Mouse (Mus musculus) lung, embryonic 15.5 days (tissue): ENCODE data around the gene Oxa1l. TPM values are rescaled to one million over a fixed set of nuclear protein-coding genes. Genes with fewer than 3 reads are reported as not detected.
"Not testable (repeated sequence)": the region's sequence is repeated elsewhere in the genome, so short reads cannot be mapped to it uniquely, and the experiment has no call there.

Experiments used
- ATAC-seq: fragments of 200-750 bp; cut with Nextera tagmentation; 2 replicates; pipeline ENCODE4 v1.8.0; 2017; ENCODE audit warnings: moderate number of reproducible peaks, borderline replicate concordance; ENCODE audit not compliant: low FRiP score, low TSS enrichment; ENCODE audit errors: extremely low read depth
- H3K27ac ChIP-seq: fragments of 300-500 bp; sonication (generic); 2 replicates; pipeline ENCODE4 v1.5.1; 2015; ENCODE audit warnings: moderate library complexity, mild to moderate bottlenecking, inconsistent platforms
- H3K27me3 ChIP-seq: fragments of 300-500 bp; sonication (generic); 2 replicates; pipeline ENCODE4 v1.6.1; 2015; ENCODE audit warnings: inconsistent platforms
- H3K36me3 ChIP-seq: fragments of 300-500 bp; sonication (generic); 2 replicates; pipeline ENCODE4 v1.6.1; 2015; ENCODE audit warnings: inconsistent platforms
- H3K4me1 ChIP-seq: fragments of 300-500 bp; sonication (generic); 2 replicates; pipeline ENCODE4 v1.6.1; 2015; ENCODE audit warnings: inconsistent platforms
- H3K4me2 ChIP-seq: fragments of 300-500 bp; sonication (generic); 2 replicates; pipeline ENCODE4 v1.6.1; 2015; ENCODE audit warnings: inconsistent platforms, mild to moderate bottlenecking, moderate library complexity
- H3K4me3 ChIP-seq: fragments of 300-500 bp; sonication (generic); 2 replicates; pipeline ENCODE4 v1.5.1; 2015; ENCODE audit warnings: mild to moderate bottlenecking, inconsistent platforms
- H3K9ac ChIP-seq: fragments of 300-500 bp; sonication (generic); 2 replicates; pipeline ENCODE4 v1.6.1; 2015; ENCODE audit warnings: inconsistent platforms
- H3K9me3 ChIP-seq: fragments of 300-500 bp; sonication (generic); 2 replicates; pipeline ENCODE4 v1.6.1; 2016; ENCODE audit warnings: inconsistent platforms
- WGBS: fragments of 180-500 bp; shearing (Covaris S2); methylation state at CpG from one replicate; pipeline ENCODE4 v1.1.7; 2015; 5-methylcytosine and 5-hydroxymethylcytosine counted together
- polyA plus RNA-seq: library from polyadenylated mRNA; unstranded; fragments of >200 nt; fragmentation: Nextera tagmentation; extraction: Ambion mirVana; gene quantifications from 2 replicates; pipeline ENCODE4 v1.2.1, GENCODE M21; 2015

Gene Oxa1l
- polyA plus RNA-seq, 1 experiment from 2014 or later: 38.3 TPM

DNA sequence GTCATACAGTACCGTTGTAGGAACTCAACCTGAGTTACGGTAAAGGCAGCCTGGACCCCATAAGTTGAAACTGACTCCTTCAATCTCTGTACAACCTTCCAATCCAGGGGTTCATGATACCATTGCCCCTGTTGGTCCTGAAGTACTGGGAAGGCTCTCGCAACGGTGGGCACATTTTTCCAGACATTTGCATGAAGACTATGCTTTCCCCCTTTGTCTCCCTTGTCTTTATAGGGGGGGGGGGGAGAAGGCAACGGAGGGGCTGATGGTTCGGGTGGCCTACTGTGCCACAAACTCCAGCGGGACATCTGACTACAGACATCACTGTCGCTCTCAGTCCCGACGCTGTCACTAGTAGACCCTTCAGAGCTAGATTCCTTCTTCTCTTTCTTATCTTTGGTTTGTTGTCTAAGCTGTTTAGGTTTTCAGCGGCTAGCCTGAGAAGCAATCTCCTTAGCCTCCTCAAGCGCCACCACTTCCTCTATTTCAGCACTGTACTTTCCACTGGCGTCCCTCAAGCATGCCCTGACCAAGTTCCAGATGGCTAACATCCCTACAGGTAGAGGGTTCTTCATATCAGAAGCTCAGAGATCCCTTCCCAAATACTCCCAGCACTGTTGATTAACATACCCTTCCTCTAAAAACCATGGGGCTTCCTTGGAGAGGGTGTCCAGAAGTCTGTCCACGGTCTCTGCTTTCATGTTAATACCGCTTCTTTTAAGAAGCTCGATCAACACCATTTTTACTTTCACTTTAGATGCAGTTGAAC lies 9.7 kb upstream of the Oxa1l start:
- H3K4me3 ChIP-seq: not testable (repeated sequence)
- 87% methylated on average over 16 of the region's 16 CpGs for WGBS

DNA sequence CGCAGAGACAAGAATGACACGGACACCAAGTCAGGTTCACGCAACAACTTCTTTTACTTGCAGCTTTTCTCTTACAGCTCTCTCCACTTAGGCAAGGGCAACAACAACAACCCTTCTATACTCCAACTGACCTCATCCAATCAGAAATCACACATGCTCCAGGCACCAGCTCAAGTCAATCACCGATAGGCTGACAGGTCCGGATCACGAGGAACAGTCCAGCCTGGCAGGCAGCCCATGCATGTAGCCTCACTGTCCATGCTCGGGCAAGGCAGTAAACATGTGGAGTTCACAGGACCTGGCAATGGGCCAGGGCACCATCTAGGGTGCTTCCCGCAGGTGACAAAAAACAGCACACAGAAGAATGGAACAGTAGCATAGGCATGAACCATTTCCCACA lies 8.3 kb upstream of the Oxa1l start:
- no peaks in the 10 kb centered on the region for H3K27me3 ChIP-seq
- no peak for ATAC-seq
- H3K4me2 ChIP-seq: no peak overlapping the region
- no peak overlapping the region for H3K4me3 ChIP-seq
- no peaks in the 10 kb centered on the region for H3K9me3 ChIP-seq
- H3K36me3 ChIP-seq: no peaks in the 10 kb centered on the region
- 76% methylated on average over 8 of the region's 8 CpGs for WGBS
- no peak overlapping the region for H3K9ac ChIP-seq
- no peak overlapping the region for H3K27ac ChIP-seq
- H3K4me1 ChIP-seq: no peaks in the 10 kb centered on the region

More for the DNA sequence above, 9.7 kb upstream of the Oxa1l start:
- not testable (repeated sequence) for H3K4me1 ChIP-seq, H3K9ac ChIP-seq, H3K27me3 ChIP-seq, H3K9me3 ChIP-seq, H3K4me2 ChIP-seq, ATAC-seq, H3K36me3 ChIP-seq, H3K27ac ChIP-seq

DNA sequence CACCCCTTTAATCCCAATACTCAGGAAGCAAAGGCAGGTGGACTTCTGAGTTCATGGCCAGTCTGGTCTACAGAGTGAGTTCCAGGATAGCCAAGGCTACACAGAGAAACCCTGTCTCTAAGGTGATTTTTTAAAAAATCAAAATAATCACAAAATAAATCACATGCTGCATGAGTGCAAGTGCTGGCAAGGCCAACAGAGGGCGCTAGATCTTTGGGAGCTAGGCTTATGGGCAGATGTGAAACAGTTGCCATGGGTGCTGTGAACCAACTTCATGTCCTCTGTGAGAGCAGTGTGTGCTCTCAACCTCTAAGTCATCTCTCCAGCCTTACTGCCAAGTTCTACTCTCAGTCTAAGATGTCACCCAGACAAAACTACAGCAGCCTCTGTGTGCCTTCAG lies 6.2 kb upstream of the Oxa1l start:
- no peak for ATAC-seq
- no peaks in the 10 kb centered on the region for H3K9me3 ChIP-seq
- no peak overlapping the region for H3K4me3 ChIP-seq
- no peak overlapping the region for H3K27ac ChIP-seq
- H3K27me3 ChIP-seq: no peaks in the 10 kb centered on the region
- 41% methylated on average over 1 of the region's 1 CpGs for WGBS
- H3K9ac ChIP-seq: no peak overlapping the region
- no peaks in the 10 kb centered on the region for H3K36me3 ChIP-seq
- no peak overlapping the region for H3K4me2 ChIP-seq
- H3K4me1 ChIP-seq: no peaks in the 10 kb centered on the region

DNA sequence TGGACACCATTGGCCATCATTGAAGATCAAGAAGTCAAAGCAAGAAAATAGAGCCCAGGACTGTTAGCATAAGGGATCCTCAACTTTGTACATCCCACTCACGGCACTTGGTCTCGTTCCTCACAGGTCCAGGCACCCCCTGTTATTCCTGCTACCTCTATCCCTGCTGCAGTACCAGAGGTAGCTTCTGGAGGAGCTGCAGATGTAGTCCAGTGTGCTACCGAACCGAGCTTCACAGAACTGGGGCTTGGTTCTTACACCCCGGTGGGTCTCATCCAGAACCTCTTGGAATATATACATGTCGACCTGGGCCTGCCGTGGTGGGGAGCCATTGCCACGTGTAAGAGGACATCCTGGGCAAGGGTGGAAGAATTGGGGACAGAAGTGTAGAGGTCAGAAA lies 2.5 kb downstream of the Oxa1l start:
- no peak overlapping the region for H3K27ac ChIP-seq
- peaks cover 41% of the 10 kb centered on the region for H3K36me3 ChIP-seq
- H3K9ac ChIP-seq: no peak overlapping the region
- no peak overlapping the region for H3K4me3 ChIP-seq
- H3K4me2 ChIP-seq: no peak overlapping the region
- H3K9me3 ChIP-seq: no peaks in the 10 kb centered on the region
- WGBS: 91% methylated on average over 8 of the region's 8 CpGs
- H3K27me3 ChIP-seq: no peaks in the 10 kb centered on the region
- peaks cover 16% of the 10 kb centered on the region for H3K4me1 ChIP-seq
- no peak for ATAC-seq

DNA sequence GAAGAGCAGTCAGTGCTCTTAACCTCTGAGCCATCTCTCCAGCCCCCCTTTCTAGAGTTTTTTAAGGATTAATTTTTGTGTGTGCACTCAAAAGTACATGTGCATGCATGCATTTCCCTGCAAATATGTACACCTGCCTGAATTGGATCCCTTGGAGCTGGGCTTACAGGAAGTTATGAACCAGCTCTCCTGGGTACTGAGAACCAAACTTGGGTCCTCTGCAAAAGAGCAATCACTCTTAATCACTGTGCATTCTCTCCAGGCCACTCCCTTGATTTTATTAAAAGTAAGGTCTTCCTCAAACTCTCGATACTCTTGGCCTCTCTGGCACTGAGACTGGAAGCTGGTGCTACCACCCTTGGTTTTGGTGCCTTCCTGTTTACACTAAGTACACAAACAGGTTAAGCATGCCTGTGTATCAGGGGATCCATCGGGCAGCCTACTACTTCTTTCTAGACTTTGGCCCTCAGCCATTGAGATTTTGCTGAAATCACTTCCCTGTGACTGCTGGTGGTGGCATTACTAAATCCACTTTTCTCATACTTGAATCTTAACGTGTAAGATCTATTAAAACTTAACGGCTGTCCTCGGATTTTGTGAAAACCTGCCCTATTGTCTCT lies 4.5 kb downstream of the Oxa1l start:
- Histone ChIP-seq H3K9me3 (no peaks in the 10 kb centered on the region), H3K4me1 (peaks cover 16% of the 10 kb centered on the region), H3K27ac (no peak overlapping the region), H3K4me2 (no peak overlapping the region), H3K36me3 (peaks cover 61% of the 10 kb centered on the region), H3K27me3 (no peaks in the 10 kb centered on the region), H3K9ac (no peak overlapping the region), H3K4me3 (no peak overlapping the region)
- 75% methylated on average over 5 of the region's 5 CpGs for WGBS
- no peak for ATAC-seq

DNA sequence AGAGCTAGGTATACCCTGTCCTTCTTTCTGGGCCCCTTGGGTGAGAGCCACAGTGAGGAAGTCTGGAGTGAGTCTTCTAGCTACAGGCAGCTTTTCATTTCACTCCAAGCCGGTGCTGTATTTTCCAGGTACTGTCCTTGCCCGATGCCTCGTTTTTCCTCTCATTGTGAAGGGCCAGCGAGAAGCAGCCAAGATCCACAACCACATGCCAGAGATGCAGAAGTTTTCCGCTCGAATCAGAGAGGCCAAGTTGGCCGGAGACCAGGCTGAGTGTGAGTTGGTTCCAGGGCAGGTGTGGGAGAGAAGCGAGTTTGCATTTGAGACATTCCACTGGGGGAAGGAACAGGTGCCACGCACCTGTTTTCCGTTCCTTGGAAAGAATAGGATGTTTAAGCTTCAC lies 5.9 kb downstream of the Oxa1l start:
- no peak for ATAC-seq
- H3K4me2 ChIP-seq: no peak overlapping the region
- no peak overlapping the region for H3K27ac ChIP-seq
- H3K4me3 ChIP-seq: no peak overlapping the region
- H3K9ac ChIP-seq: no peak overlapping the region
- H3K27me3 ChIP-seq: no peaks in the 10 kb centered on the region
- 87% methylated on average over 10 of the region's 10 CpGs for WGBS
- peaks cover 71% of the 10 kb centered on the region for H3K36me3 ChIP-seq
- peaks cover 14% of the 10 kb centered on the region for H3K4me1 ChIP-seq
- no peaks in the 10 kb centered on the region for H3K9me3 ChIP-seq

DNA sequence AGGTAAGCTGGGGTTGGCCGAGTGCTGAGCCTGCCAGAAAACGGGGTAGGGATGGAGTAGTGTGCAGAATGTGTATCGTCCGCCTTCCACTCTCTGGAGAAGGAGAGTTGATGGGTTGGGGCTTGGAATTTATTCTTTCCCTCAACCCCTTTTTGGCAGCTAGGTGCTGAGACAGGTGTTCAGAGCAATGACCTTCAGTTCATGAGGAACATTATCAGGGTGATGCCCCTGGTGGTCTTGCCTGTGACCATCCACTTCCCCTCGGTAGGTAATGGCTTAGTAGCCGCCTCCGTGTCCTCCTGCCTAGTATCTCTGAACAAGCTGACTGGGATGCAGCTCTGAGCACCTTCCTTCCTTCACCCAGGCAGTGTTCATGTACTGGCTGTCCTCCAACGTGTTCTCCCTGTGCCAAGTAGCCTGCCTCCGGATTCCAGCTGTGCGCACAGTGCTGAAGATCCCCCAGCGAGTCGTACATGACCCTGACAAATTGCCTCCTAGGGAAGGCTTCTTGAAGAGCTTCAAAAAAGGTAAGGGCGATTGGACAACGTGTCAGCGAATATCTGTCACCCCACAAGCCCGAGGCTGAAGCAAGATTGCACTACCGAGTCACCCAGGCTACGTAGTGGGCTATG lies 6.9 kb downstream of the Oxa1l start:
- Histone ChIP-seq H3K27ac (no peak overlapping the region), H3K4me3 (no peak overlapping the region), H3K9me3 (no peaks in the 10 kb centered on the region), H3K9ac (no peak overlapping the region), H3K36me3 (peaks cover 78% of the 10 kb centered on the region), H3K4me1 (peaks cover 5% of the 10 kb centered on the region), H3K4me2 (no peak overlapping the region), H3K27me3 (no peaks in the 10 kb centered on the region)
- no peak for ATAC-seq
- 78% methylated on average over 18 of the region's 18 CpGs for WGBS

DNA sequence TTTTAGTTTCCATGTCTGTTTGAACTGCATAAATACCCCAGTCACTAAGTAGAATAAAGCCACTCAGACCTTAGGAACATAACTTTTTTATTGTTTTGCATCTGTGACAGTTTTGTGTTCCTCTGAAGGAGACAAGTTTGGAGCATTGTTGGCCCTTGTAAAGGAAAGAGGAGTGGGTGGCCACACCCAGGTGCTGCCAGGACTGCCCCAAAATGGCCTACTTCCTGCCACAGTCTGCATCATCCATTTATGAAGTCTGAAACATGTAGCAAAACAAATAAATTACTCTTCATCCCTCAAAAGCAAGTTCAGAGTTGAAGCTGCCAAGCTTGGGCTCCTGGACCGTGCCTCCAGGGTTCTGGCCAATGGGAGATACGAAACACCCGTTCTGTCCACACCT lies 8.7 kb downstream of the Oxa1l start:
- Histone ChIP-seq H3K9ac (no peak overlapping the region), H3K4me2 (no peak overlapping the region), H3K27ac (no peak overlapping the region), H3K36me3 (peaks cover 65% of the 10 kb centered on the region), H3K9me3 (no peaks in the 10 kb centered on the region), H3K27me3 (no peaks in the 10 kb centered on the region), H3K4me3 (no peak overlapping the region), H3K4me1 (no peaks in the 10 kb centered on the region)
- WGBS: 94% methylated on average over 3 of the region's 3 CpGs
- ATAC-seq: no peak

DNA sequence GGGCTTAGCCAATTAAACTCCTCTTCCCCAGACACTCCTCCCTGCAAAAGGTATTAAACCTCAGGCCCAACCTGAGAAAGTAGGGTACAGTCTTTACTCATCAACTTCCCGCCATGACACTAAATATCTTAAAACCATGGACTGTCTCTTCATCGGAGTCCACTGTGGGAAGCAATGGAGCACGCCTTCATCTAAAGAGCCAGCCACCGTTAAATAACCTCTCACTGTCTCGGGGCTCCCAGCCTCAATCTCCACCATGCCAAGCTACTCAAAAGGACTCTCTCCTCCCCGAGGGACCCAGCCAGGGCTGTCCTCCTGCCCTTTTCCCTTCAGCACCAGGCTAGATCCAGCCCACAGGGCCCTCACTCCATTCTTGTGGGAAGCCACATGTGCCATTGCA lies 10.0 kb downstream of the Oxa1l start:
- Histone ChIP-seq H3K9ac (no peak overlapping the region), H3K4me3 (no peak overlapping the region), H3K9me3 (no peaks in the 10 kb centered on the region), H3K4me1 (no peaks in the 10 kb centered on the region), H3K27me3 (no peaks in the 10 kb centered on the region), H3K36me3 (peaks cover 56% of the 10 kb centered on the region), H3K4me2 (no peak overlapping the region), H3K27ac (no peak overlapping the region)
- 95% methylated on average over 6 of the region's 6 CpGs for WGBS
- no peak for ATAC-seq

DNA sequence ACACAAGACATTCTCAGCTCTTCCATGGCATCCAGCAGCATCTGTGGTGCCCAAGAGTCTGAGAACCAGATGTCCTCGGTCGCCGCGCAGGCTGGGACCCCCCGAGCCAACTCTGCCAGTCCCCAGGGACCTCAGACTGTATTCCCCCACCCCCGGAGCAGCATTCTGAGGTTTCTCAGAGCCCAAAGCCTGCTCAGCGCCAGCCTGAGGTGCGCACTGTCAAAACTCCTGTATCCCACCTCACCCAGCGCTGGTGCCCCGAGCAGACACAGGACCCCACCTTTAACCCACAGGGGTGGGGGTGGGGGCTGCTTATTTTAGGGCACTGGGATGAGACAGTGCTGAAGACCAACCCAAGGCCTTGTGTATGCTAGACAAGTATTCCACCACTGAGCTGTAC lies 10.8 kb downstream of the Oxa1l start:
- Histone ChIP-seq H3K27me3 (no peaks in the 10 kb centered on the region), H3K9me3 (no peaks in the 10 kb centered on the region), H3K27ac (no peak overlapping the region), H3K4me3 (no peak overlapping the region), H3K4me2 (no peak overlapping the region), H3K36me3 (peaks cover 55% of the 10 kb centered on the region), H3K4me1 (no peaks in the 10 kb centered on the region), H3K9ac (no peak overlapping the region)
- ATAC-seq: no peak
- 95% methylated on average over 10 of the region's 10 CpGs for WGBS

DNA sequence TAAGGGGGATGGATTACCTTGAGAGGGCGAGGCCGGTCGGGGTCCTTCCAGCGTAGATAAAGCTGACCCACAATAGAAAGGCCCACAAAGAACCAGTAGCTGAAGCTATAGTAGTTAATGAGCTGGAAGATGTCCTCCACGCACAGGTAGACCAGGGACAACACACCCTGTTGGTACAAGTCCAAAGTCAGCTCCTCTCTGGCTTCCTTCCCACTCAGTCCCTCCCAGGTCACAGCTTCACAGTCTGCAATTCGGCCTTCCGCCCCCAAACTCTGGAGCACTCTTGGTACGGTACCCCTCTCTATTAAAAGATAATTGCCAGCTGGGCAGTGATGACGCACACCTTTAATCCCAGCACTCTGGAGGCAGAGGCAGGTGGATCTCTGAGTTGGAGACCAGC lies 12.3 kb downstream of the Oxa1l start:
- ATAC-seq: no peak
- no peaks in the 10 kb centered on the region for H3K4me1 ChIP-seq
- no peaks in the 10 kb centered on the region for H3K27me3 ChIP-seq
- WGBS: 94% methylated on average over 9 of the region's 9 CpGs
- no peak overlapping the region for H3K4me3 ChIP-seq
- no peak overlapping the region for H3K27ac ChIP-seq
- H3K9me3 ChIP-seq: no peaks in the 10 kb centered on the region
- peaks cover 40% of the 10 kb centered on the region for H3K36me3 ChIP-seq
- H3K9ac ChIP-seq: no peak overlapping the region
- H3K4me2 ChIP-seq: no peak overlapping the region

DNA sequence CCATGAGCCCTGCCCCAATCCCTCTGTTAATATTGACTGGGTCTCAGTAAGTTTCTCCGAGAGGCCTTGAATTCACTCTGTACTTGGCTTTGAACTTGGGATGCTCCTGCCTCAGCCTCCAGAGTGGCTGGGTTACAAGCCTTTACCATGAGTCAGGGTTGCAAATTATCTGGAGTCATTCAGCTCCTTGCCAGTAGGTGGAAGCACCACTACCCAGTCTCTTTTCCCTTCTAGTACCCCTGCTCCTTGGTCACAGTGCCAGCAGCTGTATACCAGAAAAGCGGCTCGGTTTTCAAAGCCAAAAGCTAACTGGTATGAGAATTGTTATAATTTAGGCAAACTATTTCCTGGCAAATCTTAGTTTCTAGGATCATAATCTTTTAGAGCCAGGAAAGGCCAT lies 15.3 kb downstream of the Oxa1l start:
- WGBS: 69% methylated on average over 3 of the region's 3 CpGs
- no peak for ATAC-seq
- H3K27ac ChIP-seq: no peak overlapping the region

More for the DNA sequence above, 15.3 kb downstream of the Oxa1l start:
- Histone ChIP-seq H3K27me3 (no peaks in the 10 kb centered on the region), H3K9me3 (no peaks in the 10 kb centered on the region), H3K4me1 (no peaks in the 10 kb centered on the region), H3K9ac (no peak overlapping the region), H3K36me3 (peaks cover 11% of the 10 kb centered on the region), H3K4me2 (no peak overlapping the region), H3K4me3 (no peak overlapping the region)
